Mouse (Mus musculus) forelimb bud, embryonic 11.5 days (tissue): Measurements from ENCODE around the gene Cdk2.
A peak's percentile ranks its signal among the peaks of the same experiment; 100 is the strongest.

Experiments
- DNase-seq: peaks from one replicate; pipeline ENCODE4 v3.0.0-alpha.2; 2012; ENCODE audit warnings: low read depth, low spot score

Cdk2 gene

DNA sequence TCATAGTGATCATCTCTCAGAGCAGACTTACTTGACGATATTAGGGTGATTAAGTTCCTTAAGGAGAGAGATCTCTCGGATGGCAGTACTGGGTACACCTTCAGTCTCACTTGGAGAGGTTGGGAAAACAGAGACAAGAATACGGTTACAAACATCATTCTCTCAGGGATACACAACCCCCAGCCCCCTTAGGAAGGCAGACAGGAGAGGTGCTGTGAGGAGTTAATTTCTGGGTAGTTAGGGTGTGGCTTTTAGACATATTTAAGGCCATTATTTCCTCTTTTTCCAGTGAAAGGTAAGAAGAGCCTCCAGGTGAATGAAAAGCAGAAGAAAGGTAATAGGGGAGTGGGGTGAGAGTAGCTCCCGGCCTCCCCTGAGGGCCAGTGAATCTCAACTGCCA is 936 bp downstream of the Cdk2 start, which contains the start of gene Pmel:
TSS of gene Pmel (plus strand) at position 301 of the 400 bp plus-strand sequence.
- no peak for DNase-seq

DNA sequence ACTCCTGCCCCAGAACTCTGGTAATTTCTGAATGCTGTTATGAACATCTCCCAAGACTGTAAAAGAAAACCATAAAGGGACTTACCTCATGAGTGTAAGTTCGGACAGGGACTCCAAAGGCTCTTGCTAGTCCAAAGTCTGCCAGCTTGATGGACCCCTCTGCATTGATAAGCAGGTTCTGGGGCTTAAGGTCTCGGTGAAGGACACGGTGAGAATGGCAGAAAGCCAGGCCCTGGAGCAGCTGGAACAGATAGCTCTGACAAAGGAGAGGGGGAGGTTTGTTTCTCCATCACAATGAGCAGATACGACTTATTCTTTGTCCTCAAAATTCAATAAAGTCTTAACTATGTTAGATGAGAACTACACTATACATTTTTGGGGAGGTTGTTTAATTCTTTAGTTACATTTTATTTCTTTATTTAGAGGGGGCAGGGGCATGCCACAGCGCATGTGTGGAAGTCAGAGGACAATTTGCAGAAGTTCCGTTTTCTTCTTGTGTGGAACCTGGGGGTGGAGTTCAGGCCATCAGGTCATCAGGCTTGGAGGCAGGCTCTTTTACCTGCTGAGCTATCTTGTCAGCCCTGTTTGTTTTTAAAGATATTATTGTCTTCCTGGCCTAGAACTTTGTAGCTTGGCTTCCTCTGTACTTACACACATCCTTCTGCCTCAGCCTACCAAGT is 2.4 kb downstream of the Cdk2 start:
- no peak for DNase-seq

DNA sequence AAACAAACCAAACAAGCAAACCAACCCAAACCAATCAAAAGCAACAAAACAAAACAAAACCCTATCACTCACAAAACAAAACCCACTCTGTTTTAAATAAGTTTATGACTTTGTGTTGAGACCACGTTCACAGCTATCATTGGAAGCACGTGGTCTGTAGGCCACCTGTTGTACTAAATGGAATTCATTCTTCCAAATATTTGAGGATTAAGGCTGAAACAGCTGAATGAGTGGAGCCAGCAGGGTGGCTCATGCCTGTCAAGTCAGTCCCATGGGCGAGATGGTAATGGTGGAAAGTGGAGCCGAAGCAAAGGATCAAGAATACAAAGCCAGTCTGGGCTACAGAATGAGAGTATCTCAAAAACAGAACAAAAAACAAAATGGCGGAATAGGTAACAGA is 4.1 kb downstream of the Cdk2 start:
- DNase-seq, result no peak

DNA sequence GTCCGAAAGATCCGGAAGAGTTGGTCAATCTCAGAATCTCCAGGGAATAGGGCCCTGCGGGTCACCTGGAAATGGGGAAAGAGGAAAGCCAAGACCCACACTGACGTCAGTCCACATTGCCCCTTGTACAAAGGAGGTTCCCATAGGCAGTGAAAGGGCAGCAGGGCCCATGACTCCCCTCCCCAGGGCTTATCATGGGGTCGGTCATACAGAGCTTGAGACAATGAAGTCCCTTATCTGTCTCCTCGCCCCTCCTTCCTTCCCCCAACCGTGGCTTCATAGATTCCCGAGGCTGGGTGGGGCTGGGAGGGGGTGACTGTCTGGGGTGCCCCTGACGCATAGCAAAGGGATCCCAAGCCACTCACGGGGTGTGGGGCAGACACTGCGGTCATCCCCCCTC is 5.2 kb downstream of the Cdk2 start:
- no peak for DNase-seq

DNA sequence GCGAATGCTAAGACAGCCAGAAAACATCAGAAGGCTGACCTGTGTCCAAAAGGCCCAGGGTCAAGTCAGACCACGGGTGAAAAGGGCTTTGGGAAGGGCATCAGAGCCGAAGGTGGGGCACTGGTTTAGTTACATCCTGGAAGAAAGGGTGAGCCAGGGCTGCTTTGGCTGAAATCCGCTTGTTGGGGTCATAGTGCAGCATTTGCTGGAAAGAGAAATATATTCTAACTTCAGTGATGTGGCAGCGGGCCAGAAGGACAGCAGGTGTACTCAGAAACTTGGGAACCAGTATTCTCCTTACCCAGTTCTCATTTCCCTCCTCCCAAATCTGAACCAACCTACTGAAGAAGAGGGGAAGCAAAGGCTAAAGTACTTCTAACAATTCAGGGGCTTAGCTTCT is 5.8 kb downstream of the Cdk2 start:
- DNase-seq, result no peak

DNA sequence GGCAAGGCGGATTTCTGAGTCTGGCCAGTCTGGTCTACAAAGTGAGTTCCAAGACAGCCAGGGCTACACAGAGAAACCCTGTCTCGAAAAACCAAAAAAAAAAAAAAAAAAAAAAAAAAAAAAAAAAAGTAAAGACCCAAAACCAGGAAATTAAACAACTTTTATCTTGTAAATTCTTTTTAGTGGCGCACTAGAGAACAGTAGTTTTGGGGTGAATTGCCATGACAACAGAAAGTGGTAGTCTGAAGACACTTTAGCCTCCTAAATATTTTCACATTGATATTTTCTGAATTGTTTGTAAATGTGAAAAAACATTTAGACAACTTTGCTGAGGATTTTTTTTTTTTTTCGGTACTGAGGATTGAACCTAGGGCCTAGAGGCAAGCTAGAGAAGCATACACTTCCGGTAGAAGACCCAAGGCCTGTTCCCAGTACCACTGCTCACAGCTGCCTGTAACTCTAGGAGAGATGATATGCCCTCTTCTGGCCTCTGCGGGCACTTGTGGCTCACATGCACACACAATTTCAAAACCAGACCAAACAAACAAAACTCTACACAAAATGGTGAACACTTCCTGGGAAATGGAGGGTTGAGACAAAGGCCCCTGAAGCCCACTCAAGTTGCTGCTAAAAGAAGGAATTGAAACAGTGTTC is 7.6 kb downstream of the Cdk2 start:
- DNase-seq, result no peak

DNA sequence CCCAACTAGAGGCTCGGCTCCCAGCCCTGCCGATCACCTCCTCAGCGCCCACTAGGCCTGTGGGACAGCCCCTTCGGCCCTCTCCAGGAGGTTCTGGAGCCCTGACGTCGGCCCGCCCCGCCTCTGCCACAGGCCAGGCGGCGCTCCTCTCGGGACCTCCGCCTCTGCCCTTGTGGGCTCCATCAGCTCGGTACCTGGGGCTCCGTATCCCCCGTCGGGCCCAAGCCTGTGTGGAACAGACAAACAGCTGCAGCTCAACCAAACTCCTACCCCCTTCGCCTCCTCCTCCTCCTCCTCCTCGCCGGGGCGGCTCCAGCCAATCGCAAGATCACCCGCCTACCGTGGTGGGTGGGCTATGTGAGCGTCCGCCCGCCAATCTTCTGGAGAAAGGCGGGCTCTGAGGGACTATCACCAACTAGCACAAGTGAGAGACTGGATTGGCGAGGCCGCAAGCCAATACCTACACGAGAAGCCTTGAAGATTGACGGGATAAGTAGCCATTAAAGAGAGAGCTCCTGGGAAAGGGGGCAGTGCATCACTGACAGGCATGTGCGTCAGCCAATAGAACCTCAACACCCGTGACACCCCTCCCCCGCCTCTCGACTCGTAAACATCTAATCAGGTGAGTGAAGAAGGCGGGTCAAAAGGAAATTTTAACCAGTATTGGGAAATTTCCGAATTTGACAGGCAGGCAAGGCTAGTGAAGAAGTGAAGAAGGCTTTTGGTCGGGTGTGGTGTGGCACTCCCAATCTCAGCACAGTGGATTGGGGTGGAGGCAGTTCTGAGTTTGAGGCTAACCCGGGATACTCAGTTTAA is 8.6 kb downstream of the Cdk2 start, which contains the start of gene Rab5b:
TSS of gene Rab5b (minus strand) at position 273 of the 816 bp plus-strand sequence.
- peak; percentile 99 for DNase-seq

DNA sequence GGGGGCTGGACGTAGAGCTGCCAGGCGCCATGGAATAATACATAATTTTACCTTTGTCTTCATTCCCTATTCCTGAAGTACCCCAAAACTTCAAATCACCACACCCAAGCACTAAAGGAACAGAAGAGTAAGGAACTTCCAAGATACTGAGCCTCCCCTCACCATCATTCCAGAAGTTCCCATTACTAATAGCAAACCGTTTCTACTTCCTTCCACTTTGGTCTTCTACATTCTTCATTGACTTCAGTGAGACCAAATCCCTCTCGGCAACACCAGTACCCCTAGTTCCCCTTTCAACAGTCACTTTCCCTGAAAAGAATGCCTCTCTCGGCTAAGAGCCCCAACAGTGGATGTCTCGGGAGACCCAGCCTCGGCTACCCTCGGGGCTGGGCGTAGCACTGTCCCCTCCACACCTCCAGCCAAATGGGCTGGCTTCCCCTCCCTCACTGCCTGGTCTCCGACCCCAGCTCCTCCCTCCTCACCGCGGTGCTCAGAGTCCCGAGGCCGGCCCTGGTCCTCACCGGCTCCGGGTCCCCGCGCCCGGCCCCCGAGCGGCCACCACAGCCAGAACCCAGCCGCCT is 9.3 kb downstream of the Cdk2 start:
- peak; percentile 37 for DNase-seq

DNA sequence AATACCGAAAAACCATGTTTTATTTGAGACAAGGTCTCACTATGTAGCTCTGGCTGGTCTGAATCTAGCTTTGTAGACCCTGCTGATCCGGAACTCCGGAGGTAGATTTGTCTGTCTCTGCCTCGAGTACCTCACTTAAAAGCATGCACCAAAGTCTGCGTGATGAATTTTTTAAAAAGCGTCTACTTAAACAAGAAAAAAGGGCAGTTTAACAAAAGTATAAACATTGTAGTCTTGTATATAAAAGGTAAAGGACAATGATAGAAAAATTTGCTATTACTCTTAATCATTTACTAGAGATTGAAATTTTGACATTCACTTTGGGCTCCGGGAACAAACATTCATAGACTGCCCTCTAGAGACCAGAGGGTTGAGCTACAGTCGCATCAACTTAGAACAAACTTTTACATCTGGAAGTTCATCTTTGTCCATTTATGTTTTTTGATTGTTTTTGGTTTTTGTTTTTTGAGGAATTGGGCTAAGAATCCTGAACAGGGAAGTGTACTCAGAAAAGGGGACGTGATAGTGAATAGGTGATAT is 30.3 kb downstream of the Cdk2 start:
- DNase-seq, result no peak

DNA sequence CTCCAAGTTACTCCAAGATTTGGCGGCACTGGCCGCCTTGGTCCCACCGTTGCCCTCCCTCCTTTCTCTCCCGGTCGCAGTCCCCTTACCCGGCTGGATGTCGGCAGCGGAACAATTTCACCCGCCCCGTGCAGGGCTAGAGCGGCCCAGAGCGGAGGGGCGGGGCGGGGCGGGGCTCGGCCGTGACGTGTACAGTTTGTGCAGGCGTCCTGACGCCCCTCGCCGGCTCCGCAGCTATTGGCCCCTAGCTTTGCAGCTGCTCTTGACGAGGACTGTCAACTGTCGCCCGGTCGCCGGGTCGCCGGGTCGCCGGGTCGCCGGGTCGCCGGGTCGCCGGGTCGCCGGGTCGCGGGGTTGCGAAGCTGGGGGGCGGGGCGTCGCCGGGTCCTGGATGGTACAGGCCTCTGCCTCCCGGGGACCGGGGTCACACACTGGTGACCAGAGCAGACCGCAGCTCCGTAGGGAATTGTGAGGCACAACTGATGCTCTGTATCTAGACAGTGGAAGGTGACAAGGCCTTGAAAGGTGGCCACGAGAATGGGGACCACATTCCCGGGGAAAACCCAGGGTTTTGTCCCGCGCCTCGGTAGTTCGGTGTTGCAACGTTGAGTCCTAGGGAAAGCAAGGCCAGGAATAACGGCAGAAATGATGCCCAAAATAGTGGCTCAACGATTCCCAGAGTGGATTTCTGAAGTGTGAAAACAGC is 30.9 kb downstream of the Cdk2 start, which contains the start of gene Suox:
TSS of gene Suox (minus strand) at position 311 of the 706 bp plus-strand sequence.
- DNase-seq, result peak; percentile 70

DNA sequence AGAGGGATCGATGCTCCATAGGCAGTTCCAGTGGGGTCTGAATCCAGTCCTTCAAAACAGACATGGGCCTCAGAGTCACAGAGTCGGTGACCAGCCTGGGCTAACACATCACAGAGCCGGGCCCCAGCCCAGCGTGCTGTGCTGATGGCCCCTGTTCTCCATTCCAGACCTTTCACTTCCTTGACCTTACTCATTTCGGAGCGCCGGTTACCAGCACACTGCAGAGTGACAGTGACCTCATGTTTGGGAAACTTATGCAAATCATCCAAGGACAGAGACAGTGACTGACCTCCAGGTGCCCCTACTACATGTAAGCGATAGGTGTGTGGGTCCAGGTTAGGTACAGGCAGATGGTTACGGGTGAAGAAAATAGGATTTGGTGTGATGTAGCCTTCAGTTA is 33.7 kb downstream of the Cdk2 start:
- no peak for DNase-seq

DNA sequence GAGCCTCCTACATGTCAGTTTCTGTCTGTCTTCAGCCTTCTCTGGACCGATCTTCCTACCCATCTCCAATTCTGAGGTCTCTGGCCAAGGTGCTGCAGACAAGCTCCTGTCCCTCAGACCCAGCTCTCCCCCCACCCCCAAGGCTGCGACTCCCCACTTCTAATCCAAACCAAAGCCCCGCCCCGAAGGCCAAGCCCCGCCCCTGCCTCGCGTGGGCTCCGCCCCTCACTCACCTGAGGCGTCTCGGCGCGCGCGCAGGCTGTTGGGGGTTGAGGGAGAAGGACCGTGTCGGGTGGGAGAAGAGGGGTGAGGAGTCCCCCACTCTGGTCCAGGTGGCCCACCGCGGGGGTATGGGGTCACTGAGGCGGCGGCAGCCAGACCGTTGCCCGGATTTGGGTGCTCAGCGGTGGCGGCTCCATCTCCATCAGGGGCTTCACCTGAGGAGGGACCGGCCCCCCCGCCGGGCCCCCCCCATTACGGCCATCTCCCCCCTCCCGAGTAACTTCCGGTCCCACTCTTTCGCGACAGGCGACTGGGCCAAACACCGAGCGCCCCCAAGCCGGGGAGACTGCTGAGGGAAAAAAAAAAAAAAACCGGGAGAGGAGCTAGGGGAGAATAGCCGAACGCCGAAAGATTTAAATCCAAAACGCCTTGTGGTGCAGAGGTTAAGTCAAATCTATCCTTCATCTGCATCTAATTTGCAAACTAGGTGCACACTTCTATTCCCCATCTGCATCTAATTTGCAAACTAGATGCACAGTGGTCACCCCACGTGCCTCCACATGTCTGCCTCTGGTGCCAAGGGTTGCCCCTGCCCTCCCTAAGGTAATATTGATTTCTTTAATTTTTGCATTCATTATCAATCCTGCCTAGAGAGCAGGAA is 35.8 kb downstream of the Cdk2 start:
- DNase-seq, result peak; percentile 67

DNA sequence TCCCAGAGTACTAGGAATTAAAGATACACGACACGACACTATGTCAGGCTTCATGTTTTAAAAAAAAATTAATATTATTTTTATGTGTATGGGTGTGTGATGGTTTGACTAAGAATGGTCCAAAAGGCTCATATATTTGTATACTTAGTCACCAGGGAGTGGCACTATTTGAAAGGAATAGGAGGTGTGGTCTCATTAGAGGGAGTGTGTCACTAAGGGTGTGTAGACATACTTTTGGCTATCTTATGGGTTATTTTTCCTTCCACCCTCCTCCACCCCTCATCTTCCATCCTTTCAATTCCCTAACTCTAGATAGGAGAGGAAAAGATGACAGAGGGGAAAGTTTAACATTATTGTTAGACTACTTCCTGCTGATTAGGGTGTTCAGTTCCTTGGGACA is 39.0 kb downstream of the Cdk2 start:
- no peak for DNase-seq

DNA sequence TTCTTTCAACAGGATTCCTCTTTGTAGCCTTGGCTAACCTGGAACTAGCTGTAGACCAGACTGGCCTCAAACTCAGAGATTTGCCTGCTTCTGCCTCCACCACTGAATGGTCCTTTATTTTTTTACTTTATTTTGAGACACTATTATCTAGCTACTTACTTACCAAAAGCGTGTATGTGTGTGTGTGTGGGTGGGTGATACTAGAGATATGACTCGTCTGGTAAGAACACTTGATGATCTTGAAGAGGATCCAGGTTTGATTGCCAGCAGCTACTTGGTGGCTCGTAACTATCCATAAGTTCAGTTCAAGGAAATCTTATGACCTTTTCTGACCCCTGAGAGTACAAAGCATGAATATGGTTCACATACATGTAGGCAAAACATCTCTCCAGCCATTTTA is 39.5 kb downstream of the Cdk2 start:
- no peak for DNase-seq

DNA sequence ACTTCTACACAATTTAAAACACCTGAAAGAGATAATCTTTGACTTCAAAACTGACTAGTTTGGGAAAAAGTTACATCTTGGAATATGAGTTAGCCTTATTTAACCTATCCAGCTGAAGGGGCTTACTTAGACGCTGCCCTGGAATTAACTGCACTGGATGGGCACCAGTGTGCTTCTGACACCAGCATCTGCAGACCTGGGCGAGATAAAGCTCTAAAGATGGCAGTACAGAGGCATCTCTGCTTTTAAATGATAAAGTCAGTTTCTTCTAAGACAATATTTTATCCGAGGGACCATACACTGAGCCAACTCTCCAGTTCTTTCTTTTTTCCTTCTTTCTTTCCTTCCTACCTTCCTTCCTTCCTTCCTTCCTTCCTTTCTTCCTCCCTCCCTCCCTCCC is 40.0 kb downstream of the Cdk2 start:
- DNase-seq, result no peak

DNA sequence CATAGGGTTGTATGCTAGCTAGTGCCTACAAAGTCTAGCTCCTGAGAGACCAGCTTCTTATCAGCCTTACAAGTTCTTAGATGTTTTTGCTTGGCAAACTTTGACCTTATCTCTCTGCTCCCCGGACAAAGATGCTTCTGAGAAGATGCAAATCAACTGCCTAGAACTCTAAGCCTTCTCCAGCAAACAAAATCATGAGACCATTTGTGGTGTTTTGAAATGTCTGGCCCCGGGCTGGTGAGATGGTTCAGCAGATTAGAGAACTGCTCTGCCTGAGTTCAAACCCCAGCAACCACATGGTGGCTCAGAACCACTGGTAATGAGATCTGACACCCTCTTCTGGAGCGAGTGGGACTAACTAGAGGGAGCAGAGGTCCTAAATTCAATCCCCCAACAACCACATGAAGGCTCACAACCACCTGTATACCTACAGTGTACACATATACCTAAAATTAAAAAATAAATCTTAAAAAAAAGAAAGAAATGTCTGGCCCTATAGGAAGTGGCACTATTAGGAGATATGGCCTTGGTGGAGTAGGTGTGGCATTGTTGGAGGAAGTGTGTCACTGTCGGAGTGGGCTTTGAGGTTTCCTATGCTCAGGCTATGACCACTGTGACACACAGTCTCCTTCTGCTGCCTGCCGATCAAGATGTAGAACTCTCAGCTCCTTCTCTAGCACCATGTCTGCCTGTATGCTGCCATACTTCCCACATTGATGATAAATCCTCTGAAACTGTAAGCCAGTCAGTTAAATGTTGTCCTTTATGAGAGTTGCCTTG is 41.2 kb downstream of the Cdk2 start:
- DNase-seq, result no peak

DNA sequence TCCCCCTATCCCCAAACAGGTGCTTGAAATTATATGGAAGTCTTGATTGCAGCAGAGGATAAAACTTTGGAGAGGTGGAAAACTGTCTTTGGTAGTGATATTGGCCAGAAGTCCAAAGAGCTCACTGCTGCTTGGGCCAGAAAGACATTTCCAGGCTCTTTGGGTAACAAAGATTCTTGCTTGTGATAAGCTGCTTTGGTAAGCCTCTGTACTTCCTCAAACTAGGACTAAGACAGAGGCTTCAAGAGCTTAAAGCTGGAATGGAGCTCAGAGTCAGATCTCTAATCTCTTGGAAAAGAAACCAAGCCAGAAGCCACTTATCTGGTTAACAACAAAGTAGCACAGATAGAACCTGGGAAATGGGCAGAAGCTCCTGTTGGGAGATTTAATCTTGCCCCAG is 42.4 kb downstream of the Cdk2 start:
- DNase-seq, result no peak

DNA sequence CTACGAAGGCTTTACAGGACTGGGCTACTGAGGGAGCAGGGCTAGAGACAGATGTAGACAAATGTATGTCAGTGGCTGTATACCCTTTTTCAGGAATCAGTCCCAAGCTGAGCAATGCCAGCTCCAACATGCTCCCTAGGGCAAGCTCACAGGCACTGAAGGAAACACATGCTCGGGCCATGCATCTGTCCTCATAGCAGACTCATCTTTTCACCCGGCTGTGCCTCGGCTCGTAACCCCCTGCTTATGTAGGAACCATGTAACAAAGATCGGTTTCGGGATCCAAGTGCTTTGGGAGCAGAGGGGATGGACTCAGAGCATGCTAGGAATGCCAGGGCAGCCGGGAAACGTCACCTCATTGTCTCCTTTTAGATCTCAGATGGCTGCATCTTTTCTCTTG is 45.3 kb downstream of the Cdk2 start:
- DNase-seq, result no peak

DNA sequence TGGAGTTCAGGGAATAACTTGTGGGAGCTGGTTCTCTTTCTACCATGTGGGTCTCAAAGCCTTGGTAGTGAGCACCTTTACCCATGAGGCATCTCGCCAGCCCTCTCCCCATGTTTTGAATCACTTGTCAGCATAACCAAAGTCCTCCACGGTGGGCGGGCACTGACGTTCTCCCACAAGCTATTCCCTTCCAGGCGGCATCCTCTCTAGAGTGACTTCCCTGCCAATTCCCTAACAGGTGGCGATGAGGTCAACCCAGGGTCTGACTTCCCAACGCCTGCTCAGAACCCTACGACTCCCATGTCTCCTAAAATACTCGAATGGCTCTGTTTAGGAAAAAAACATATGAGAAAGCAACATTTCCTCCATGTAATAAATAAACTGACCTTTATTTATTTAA is 47.0 kb downstream of the Cdk2 start:
- no peak for DNase-seq
